Mouse (Mus musculus) left cerebral cortex, adult 8-10 months (tissue): ENCODE results near the gene Efhc1. TPM values are rescaled to one million over a fixed set of nuclear protein-coding genes. Genes with fewer than 3 reads are reported as not detected.
A peak's percentile ranks its signal among the peaks of the same experiment; 100 is the strongest.

ENCODE experiments used
- DNase-seq, 2 experiments: peaks; one replicate each; pipeline ENCODE4 v3.0.0; 2022; ENCODE audit warnings: low spot score in 2 of 2
- total RNA-seq, 4 experiments: library from RNA; stranded (reverse); gene quantifications; 2 replicates each; pipeline ENCODE4 v1.2.4; 2022

Gene Efhc1
- total RNA-seq, 4 experiments from 2014 or later = 1.2 to 2.5 (median 2.3) TPM

- no peak for DNase-seq
Observed at GRCm38 (mm10) chr1:21006775-21007174, 55.3 kb downstream of the Efhc1 start.

GRCm38 (mm10) chr1:21007941-21008701 lies 56.7 kb downstream of the Efhc1 start:
- DNase-seq = no peak

- no peak for DNase-seq
Observed at GRCm38 (mm10) chr1:21008891-21009290, 57.5 kb downstream of the Efhc1 start.

GRCm38 (mm10) chr1:21010282-21010800 lies 58.9 kb downstream of the Efhc1 start:
- no peak for DNase-seq

GRCm38 (mm10) chr1:21014463-21014862 lies 63.0 kb downstream of the Efhc1 start:
- DNase-seq = peak in 1 of 2 experiments; percentile 23

- no peak for DNase-seq
Observed at GRCm38 (mm10) chr1:21023101-21023500, 71.7 kb downstream of the Efhc1 start.

GRCm38 (mm10) chr1:21025203-21025602 lies 73.8 kb downstream of the Efhc1 start:
- DNase-seq = no peak

GRCm38 (mm10) chr1:21026534-21026933 lies 75.1 kb downstream of the Efhc1 start:
- no peak for DNase-seq

- DNase-seq = no peak
Observed at GRCm38 (mm10) chr1:21029000-21029399, 77.6 kb downstream of the Efhc1 start.

- no peak for DNase-seq
Observed at GRCm38 (mm10) chr1:21031650-21032049, 80.2 kb downstream of the Efhc1 start.

GRCm38 (mm10) chr1:21033065-21033791 lies 81.8 kb downstream of the Efhc1 start:
- DNase-seq = no peak

GRCm38 (mm10) chr1:21033792-21034119 lies 82.3 kb downstream of the Efhc1 start:
- DNase-seq = no peak

- DNase-seq = no peak
Observed at GRCm38 (mm10) chr1:21035878-21036277, 84.5 kb downstream of the Efhc1 start.

- no peak for DNase-seq
Observed at GRCm38 (mm10) chr1:21037881-21038601, 86.6 kb downstream of the Efhc1 start.

GRCm38 (mm10) chr1:21039564-21039963 lies 88.1 kb downstream of the Efhc1 start:
- no peak for DNase-seq

GRCm38 (mm10) chr1:21040173-21040572 lies 88.7 kb downstream of the Efhc1 start:
- DNase-seq = no peak

Other genes with a start within 250 kb of the Efhc1 start
- gene Il17a, start 220.7 kb upstream of the Efhc1 start, total RNA-seq = not detected
- under 1 TPM in 1 of 4 experiments, not detected in 3; 0.55 TPM for gene Il17f, start 161.0 kb upstream of the Efhc1 start, total RNA-seq
- gene Mcm3, start 131.3 kb upstream of the Efhc1 start, total RNA-seq = 1 to 10 TPM; 2.7 to 5.1 (median 4.4) TPM
- gene Paqr8, start 61.0 kb upstream of the Efhc1 start, total RNA-seq = 100 to 1,000 TPM in 3 of 4 experiments, 10 to 100 TPM in 1; 90.4 to 114 (median 108) TPM
- 1 to 10 TPM; 1.3 to 2.1 (median 1.4) TPM for gene Tram2, start 127.6 kb downstream of the Efhc1 start, total RNA-seq